Mouse (Mus musculus): Measurements from ENCODE around the gene Gpr68.

Gpr68 gene

GRCm38 (mm10) chr12:100910731-100911130 is 2.7 kb upstream of the Gpr68 start:
- no peak for DNase-seq (ENCODE audit: low spot score in 2 of 2)

GRCm38 (mm10) chr12:100909765-100910164 is 1.8 kb upstream of the Gpr68 start:
- no peak for DNase-seq (ENCODE audit: low spot score in 2 of 2)

GRCm38 (mm10) chr12:100908298-100909034 is 468 bp upstream of the Gpr68 start:
- DNase-seq (ENCODE audit: low spot score in 2 of 2) = no peak

- no peak for DNase-seq (ENCODE audit: low spot score in 2 of 2)
Observed at GRCm38 (mm10) chr12:100906861-100907260, 1.1 kb downstream of the Gpr68 start.

- peak; percentile 26 to 43 for DNase-seq (ENCODE audit: low spot score in 2 of 2)
Observed at GRCm38 (mm10) chr12:100903761-100904160, 4.2 kb downstream of the Gpr68 start.

GRCm38 (mm10) chr12:100901386-100901785 is 6.6 kb downstream of the Gpr68 start:
- no peak for DNase-seq (ENCODE audit: low spot score in 2 of 2)

GRCm38 (mm10) chr12:100900901-100901300 is 7.1 kb downstream of the Gpr68 start:
- DNase-seq (ENCODE audit: low spot score in 2 of 2) = no peak

GRCm38 (mm10) chr12:100899111-100899640 is 8.8 kb downstream of the Gpr68 start:
- no peak for DNase-seq (ENCODE audit: low spot score in 2 of 2)

GRCm38 (mm10) chr12:100897736-100898650 is 10.0 kb downstream of the Gpr68 start:
- no peak for DNase-seq (ENCODE audit: low spot score in 2 of 2)

- no peak for DNase-seq (ENCODE audit: low spot score in 2 of 2)
Observed at GRCm38 (mm10) chr12:100896661-100897060, 11.3 kb downstream of the Gpr68 start.

- no peak for DNase-seq (ENCODE audit: low spot score in 2 of 2)
Observed at GRCm38 (mm10) chr12:100895504-100895903, 12.5 kb downstream of the Gpr68 start.

- no peak for DNase-seq (ENCODE audit: low spot score in 2 of 2)
Observed at GRCm38 (mm10) chr12:100890548-100890947, 17.4 kb downstream of the Gpr68 start.

- peak in 1 of 2 experiments; percentile 16 for DNase-seq (ENCODE audit: low spot score in 2 of 2)
Observed at GRCm38 (mm10) chr12:100887801-100888258, 20.2 kb downstream of the Gpr68 start.

- DNase-seq (ENCODE audit: low spot score in 2 of 2) = no peak
Observed at GRCm38 (mm10) chr12:100886877-100887276, 21.1 kb downstream of the Gpr68 start.

GRCm38 (mm10) chr12:100885585-100885984 is 22.4 kb downstream of the Gpr68 start:
- no peak for DNase-seq (ENCODE audit: low spot score in 2 of 2)

GRCm38 (mm10) chr12:100883168-100883567 is 24.8 kb downstream of the Gpr68 start:
- no peak for DNase-seq (ENCODE audit: low spot score in 2 of 2)

- no peak for DNase-seq (ENCODE audit: low spot score in 2 of 2)
Observed at GRCm38 (mm10) chr12:100878556-100878955, 29.4 kb downstream of the Gpr68 start.

- no peak for DNase-seq (ENCODE audit: low spot score in 2 of 2)
Observed at GRCm38 (mm10) chr12:100877936-100878335, 30.1 kb downstream of the Gpr68 start.

GRCm38 (mm10) chr12:100875960-100876359 is 32.0 kb downstream of the Gpr68 start:
- DNase-seq (ENCODE audit: low spot score in 2 of 2) = no peak

- DNase-seq (ENCODE audit: low spot score in 2 of 2) = no peak
Observed at GRCm38 (mm10) chr12:100875553-100875952, 32.4 kb downstream of the Gpr68 start.

GRCm38 (mm10) chr12:100873612-100874011 is 34.4 kb downstream of the Gpr68 start:
- DNase-seq (ENCODE audit: low spot score in 2 of 2) = no peak

- no peak for DNase-seq (ENCODE audit: low spot score in 2 of 2)
Observed at GRCm38 (mm10) chr12:100871841-100872240, 36.2 kb downstream of the Gpr68 start.
